Mouse (Mus musculus) activated CD4-positive, CD25-positive, alpha-beta regulatory T cell, adult 4 months (primary cell): ENCODE data around the gene Gpx3. TPM values are rescaled to one million over a fixed set of nuclear protein-coding genes. Genes with fewer than 3 reads are reported as not detected.

ENCODE experiments used
- ATAC-seq: one replicate; pipeline ENCODE4 v1.8.0; 2017
- polyA plus RNA-seq, 2 experiments: library from polyadenylated mRNA; unstranded; fragments of 100-300 nt; shearing (Covaris generic); gene quantifications; one replicate each; pipeline ENCODE4 v1.2.1; 2017

The Gpx3 gene
- polyA plus RNA-seq, 2 experiments from 2014 or later = 0.90 to 1.1 TPM

GRCm38 (mm10) chr11:54912503-54913316 is 10.5 kb downstream of the Gpx3 start:
- no peak for ATAC-seq

- ATAC-seq = no peak
Observed at GRCm38 (mm10) chr11:54913841-54914240, 11.6 kb downstream of the Gpx3 start.

DNA sequence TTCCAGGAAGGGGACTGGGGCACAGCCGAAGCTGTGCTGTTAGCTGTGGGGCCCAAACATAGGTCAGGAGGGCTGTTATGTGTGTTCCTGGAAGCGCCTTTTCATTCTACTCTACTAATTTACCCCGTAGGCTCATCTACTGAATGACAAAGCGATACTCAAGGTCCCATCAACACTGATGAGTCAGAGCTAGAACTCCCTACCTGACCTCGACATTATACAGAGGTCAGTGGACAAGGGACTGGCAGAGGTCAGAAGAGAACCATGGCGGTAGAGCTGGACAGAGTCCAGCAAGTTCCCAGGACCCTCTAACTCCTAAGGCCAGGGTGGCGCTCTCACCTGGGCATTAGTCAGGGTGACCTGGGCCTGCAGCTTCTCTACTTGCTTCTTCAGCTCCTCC is 15.2 kb downstream of the Gpx3 start:
- no peak for ATAC-seq

DNA sequence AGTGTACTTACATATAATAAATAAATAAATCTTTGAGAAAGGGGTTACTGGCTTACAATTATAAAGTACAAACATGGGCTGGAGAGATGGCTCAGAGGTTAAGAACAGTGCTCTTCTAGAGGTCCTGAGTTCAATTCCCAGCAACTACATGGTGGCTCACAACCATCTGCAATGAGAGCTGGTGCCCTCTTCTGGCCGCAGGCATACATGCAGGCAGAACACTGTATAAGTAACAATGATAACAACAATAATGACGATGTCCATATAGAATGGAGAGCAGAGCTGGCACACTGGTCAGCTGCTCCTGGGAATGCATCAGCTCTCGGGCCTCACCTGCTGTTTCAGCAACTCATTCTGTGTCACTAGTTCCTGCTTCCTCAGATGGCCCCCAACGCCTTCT is 16.0 kb downstream of the Gpx3 start:
- no peak for ATAC-seq

DNA sequence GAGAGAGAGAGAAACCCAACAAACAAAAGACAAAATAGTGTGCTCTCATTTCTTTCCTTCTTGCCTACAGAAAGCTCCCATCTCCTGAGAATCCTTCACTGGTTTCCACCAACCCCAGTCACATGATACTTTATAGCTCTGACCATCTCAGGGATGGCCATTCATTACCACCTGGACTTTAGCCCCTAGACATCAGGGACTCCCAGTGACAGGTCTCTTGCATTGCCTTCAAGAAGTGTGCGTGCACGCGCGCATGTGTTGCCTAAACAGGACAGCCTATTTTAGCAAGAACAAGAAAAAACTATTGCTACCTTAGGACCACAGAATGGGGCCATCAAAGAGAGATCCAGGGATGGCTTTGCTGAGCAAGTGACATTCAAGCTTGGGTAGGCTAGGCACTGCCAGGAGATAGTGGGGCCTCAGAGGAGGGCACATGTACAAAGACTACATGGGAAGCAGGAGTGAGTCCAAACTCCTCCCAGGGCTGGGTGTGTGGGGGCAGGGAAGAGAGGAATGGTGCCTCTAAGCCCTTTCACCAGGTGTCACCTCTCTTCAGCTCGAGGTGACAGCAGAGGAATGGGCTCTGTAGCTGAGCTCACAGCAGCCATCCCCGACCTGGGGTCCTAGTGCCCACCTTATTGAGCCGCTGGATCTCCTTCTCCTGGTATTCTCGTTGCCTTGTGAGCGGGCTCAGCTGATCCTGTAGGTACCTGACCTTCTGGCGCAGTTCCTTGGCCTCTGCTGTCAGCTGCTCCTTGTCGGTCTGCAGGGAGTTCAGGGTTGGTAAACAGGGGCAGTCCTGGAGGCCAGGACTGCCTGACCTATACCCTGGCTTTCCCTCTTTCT is 18.1 kb downstream of the Gpx3 start:
- no peak for ATAC-seq

DNA sequence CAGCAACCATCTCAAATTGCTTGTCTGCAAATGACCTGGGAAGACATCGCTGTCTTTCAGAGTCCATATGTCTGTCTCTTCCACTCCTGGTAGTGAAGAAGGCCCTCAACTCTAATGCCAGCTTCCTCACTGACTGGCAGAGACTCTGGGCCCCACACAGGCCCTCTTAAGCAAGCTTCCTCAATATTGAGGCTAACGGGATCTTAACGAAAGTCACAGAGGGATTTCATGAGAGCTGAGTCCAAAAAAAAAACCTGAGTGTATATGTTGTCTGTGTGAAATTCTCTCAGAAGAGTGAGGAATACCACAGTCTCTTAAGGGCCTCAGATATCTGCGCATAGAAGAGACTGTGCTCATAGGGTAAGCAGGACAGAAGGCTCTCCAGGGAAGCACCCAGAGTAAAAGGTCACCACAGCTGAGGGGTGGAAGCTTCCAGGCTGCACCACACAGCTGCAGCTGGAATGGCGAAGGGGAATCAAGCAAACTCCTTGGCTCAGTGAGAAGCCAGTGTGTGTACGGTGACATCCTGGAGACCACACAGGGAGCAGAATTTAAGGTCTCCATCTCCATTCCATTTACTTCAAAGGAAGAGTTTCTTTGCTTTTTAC is 18.8 kb downstream of the Gpx3 start:
- ATAC-seq = no peak

GRCm38 (mm10) chr11:54921798-54922197 is 19.5 kb downstream of the Gpx3 start:
- no peak for ATAC-seq

- no peak for ATAC-seq
Observed at GRCm38 (mm10) chr11:54922488-54922887, 20.2 kb downstream of the Gpx3 start.

DNA sequence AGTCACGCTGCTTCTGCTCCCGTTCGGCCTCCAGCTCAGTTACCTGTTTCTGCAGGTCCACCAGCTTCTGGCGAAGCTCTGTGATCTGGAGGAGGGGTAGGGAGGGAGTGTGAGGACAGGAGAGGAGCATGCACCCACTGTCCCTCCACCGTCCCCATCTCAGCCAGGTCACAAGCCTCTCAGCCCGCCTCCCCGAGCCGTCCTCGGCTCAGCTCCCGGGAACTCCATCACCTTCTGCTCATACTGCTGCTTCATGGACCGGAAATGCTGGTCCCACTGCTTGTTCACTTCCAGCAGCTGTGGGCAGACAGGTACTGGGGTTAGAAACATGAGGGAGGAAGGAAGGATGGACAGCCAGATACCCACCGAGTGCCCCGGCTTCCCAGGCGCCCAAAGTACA is 21.9 kb downstream of the Gpx3 start:
- ATAC-seq = no peak

DNA sequence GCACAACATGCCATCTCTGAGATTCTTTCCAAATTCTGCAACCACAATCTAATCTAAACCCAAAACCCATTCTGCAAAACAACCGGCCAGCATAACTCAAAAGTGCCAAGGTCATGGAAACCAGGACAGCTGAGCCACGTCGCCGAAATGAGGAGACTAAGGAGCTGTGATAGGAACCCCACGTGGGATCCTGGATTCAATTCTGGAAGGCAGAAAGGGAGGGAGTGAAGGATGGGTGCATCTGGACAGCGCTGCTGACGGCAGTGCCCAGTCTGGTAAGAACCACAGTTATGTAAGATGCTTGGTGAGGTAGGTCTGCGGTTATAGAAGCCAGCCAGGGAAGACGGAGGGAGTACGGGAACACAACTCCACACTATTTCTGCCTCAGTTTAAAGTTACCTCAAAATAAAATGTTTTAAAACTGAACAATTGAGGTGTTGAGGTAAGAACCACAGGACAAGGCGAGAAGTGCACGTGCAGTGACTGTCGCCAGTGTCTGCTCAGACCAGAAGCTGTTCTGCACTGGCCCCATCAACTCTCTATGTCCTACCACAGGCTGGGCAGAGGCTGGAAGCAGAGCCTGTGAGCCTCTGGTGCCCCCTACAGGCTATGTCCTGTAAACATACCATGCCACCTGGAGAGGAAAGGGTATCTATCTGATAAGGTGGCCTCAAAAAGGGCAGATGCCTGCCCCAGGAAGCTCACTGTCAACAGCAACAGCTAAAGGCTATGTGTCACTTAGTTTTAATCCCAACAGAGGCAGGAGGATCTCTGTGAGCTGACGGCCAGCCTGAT is 25.3 kb downstream of the Gpx3 start:
- ATAC-seq = peak; percentile 40

- no peak for ATAC-seq
Observed at GRCm38 (mm10) chr11:54928219-54928618, 26.0 kb downstream of the Gpx3 start.

- ATAC-seq = no peak
Observed at GRCm38 (mm10) chr11:54928886-54929285, 26.6 kb downstream of the Gpx3 start.

GRCm38 (mm10) chr11:54929290-54929689 is 27.0 kb downstream of the Gpx3 start:
- no peak for ATAC-seq

GRCm38 (mm10) chr11:54929744-54930143 is 27.5 kb downstream of the Gpx3 start:
- ATAC-seq = no peak

GRCm38 (mm10) chr11:54930318-54930979 is 28.2 kb downstream of the Gpx3 start:
- ATAC-seq = no peak

GRCm38 (mm10) chr11:54931405-54932093 is 29.3 kb downstream of the Gpx3 start:
- ATAC-seq = peak; percentile 31

DNA sequence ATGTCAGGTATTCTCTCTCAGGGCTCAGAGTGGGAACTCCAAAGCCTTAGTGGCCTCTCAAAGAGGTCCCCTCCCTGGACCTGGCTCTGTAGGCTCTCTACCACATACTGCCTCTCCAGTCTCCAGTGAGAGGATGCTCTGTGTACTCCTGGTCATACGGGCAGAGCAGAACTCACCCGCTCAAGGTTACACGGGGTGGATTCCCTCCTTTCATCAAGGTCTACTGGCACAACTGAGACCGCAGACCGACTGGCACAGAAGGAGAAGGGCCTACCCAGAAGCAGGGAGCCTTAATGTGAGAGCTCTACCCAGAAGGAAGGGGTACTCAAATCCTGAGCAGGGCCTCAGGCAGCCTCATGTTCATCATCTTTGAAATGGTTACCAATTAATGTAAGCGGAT is 30.3 kb downstream of the Gpx3 start:
- no peak for ATAC-seq

- ATAC-seq = no peak
Observed at GRCm38 (mm10) chr11:54934198-54934597, 31.9 kb downstream of the Gpx3 start.

DNA sequence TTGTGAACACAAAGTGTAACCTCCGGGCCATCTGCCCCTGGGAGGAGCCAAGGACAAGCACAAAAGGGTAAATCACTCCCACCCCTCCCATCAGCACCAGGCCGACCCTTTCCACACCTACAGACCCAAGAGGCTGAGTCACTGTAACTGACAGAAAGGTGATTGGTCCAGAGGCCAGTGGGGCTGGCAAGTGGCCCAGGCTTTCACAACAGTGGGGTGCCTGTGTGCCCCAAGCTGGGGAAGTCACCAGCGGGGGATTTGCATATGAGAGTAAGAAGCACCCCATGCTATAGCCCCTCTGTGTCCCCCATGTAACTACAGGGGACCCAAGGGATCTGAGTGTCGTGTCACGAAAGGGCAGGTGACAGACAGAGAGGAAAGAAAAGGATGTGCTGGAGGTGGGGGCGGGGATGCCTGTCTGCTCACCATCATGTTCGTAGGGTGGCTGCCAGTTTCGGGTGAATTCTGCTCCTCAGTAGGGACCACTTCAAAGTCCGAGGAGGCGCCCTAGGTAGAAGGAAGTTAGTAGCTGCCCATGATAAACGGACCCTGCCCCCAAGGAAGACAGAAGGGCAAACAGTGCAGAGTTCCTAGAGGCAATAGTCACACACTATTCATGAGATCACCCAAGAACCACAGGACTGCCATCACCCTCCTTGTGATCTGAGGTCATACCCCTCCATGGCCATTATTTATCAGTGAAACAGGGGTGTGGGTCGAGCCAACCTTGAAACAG is 34.0 kb downstream of the Gpx3 start:
- ATAC-seq = peak; percentile 16

GRCm38 (mm10) chr11:54936771-54937140 is 34.5 kb downstream of the Gpx3 start:
- peak; percentile 52 for ATAC-seq

DNA sequence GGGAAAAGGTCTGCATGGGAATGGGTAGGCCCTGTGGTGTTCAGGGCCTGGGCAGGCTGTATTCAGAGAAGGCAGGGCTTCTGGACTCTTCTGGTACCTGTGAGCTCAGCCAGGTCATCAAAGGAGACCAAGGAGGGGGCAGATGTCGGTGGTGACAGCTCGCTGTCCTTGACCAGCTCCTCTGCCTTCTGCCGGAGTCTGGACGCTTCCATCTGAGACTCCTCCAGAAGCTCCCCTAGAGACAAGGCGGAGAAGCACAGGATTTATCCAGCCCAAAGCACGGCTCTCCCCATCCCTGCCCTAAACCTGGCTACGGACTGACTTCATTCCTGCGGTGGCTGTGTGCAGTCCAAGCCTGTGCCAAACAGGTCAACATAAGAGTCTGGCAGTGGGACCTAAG is 37.2 kb downstream of the Gpx3 start:
- no peak for ATAC-seq
